Mouse (Mus musculus): ENCODE results near the gene Tia1.

DNA sequence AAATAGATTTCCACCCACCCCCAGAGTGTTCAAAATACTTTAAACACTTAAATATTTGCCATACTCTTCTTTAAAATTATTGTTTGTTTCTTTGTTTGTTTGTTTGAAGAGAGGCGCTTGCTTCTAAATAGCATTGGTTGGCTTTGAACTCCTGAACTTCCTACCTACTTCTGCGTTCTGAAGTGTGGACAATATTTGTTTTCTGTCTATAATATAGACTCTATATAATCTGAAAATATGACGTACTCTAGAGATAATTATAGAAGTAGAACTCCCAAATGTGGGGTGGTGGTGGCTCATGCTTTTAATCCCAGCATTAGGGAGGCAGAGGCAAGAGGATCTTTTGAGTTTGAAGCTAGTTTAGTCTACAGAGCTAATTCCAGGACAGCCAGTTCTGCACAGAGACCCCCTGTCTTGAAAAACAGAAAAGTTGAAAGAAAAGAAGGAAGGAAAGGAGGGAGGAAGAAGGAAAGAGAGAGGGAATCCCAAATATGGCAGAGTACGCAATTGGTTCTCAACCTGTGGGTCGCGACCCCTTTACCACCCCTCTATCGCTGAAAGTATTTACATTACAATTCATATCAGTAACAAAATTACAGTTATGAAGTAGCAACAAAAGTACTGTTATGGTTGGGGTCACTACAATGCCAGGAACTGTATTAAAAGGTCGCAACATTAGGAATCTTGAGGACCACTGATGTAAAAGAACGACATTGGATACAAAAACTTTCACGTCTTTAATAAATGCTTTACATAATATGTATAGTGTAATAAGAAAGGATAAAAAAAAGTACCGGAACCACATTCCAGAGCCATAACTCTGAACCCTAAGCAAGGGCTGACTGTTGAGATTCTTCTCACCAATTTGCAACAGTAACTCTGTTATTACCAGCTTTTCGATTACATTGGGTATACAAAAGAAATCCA lies 1.1 kb upstream of the Tia1 start:
- TF ChIP-seq CTCF (IDR thresholded peaks at IDR 0.05; ENCODE audit: borderline replicate concordance, insufficient read depth, low read depth, low read length) (no peak), POLR2A (IDR thresholded peaks at IDR 0.05; ENCODE audit: borderline replicate concordance, insufficient read depth, low read length) (no peak)

All from cerebellum, adult 2 months (tissue).